Mouse (Mus musculus): ENCODE measurements at regions not wholly inside any gene's neighbourhood (a gene's known extent, or its start where the extent isn't known, plus 50 kb on each side); places are given as distances from the start of the nearest gene placed in this dataset.

DNA sequence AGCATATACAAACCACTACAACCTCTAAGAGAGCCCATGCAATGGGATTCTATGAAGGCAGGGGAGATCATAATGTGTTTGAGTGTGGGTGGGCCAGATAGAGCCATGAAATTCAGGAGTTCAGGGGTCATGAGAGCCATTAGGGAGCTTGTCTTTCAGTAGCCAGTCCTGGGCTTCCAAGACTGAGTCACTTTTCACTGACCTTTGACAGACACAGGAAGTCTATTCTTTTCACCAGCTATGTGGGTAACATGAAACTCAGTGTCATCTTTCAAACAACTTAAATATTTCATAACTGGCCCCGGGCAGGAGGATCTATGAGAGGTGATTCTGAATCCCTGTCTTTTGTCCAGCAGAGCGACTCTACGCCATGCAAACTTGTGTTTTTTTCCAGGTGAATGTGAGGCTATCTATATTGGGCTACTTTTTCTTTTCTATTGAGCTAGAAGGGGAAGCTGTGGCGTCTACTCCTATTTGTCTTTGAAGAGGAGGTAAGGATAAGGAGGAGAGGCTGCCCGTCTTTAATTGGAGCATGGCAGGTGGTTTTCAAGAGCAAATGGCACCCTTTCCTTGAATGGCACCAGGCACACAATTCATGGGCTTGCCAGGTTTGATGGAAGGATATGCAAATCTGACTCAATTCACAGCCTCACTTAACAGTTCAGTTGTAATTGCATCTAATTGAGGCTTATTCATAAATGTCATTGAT lies 95.6 kb upstream of the Chd2 start:
- no peak for DNase-seq

DNA sequence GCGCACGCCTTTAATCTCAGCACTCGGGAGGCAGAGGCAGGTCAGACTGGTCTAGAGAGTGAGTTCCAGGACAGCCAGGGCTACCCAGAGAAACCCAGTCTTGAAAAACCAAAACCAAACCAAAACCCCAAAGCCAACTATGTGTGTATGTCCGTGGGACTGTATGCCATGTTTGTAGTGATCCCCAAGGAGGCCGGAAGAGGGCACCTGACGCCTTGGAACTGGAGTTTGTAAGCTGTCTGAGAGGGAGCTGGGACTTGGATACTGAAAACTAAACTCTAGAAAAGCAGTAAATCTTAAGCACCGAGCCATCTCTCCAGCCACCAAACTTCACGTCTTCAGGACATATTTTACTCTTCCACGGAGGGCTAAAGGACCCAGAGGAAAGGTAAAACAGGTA lies 93.8 kb upstream of the Chd2 start:
- no peak for DNase-seq

DNA sequence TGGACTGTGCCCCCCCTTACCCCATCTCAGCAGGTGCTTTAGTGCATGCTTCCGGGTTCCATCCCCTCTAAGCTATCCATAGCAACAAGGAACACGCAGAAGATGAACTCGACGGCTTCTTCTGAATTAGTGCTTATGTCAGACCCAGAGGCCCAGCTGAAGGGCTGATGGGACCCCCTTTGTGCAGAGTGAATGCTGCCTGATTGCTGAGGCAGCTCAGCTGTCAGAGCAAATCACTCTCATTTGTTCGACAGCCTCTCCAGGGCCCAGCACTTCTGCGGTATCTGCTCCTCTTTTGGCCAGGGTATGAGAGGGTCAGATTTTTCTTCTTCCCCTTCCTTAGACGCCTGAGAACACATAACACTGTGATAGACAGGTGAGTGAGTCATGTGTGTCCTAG lies 89.2 kb upstream of the Chd2 start:
- DNase-seq, result no peak

DNA sequence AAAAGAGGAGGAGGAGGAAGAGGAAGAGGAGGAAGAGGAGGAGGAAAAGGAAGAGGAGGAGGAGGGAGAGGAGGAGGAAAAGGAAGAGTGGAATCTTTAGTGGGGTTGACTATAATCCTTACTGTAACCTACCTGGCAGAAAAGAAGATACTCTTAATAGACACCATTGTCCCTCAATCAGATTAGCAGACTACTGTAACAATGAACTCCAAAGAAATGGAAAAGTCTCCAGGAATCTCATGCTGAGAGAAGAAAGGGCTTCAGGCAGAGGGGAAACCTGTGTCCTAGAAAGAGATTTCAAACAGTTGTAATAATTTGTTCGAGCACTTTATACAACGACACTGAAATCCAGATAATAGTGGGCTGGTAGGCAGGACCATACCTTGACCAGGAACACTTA lies 87.6 kb upstream of the Chd2 start:
- DNase-seq, result no peak

DNA sequence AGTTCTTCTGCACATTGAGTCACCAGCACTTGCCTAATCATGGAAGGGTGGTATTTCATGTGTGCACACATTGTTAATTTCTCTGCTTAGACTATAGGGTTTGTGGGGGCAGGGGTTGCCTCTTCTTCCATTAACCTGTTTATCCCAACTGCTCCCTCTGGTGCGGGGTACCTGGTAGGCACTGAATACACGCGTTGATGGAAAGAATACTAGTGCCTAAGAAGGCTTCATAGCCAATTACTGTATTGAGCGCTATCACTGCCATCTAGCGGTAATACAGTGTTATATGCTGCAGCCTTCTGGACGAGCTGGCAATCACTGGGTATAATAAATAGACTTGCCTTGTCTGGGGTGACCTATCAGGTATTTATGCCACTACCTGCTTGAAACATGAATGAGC lies 86.4 kb upstream of the Chd2 start:
- peak; percentile 53 for DNase-seq

DNA sequence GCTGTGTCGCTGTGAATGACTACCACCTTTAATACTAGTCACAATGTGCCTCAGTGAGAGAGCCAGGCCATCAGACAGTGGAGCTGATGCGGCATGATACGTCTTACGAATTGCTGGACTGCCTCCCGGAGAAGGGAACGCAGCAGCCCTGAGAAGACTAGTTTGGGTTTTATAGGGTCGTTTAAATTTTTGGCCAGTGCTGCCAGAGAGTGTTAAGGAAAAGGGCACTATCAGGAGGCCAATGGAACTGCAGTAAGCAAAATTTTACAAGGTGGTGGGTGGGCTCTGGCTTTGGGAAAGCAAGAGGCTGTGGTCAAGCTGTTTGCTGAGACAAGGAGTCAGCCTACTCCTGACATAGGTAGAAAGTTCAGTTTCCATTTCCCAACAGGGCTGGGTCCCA lies 84.7 kb upstream of the Chd2 start:
- DNase-seq, result no peak

DNA sequence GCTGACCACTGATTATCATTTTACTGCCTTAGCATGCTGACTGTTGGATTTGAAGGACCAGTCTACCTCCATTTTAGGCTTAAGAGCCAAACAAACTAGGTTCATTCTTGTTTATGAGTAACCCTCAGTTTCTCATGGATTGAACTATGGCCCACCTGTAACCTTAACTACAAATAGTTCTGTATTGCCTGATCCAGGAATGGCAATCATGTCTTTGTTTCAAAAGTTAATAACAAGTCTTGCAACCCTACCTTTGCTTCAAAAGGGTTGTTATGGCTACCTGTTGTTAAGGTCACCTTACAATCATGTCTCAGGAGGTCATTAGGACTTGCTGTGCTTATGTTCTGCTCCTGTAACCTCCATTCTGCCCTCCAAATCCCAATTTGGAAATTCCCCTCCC lies 84.0 kb upstream of the Chd2 start:
- no peak for DNase-seq

DNA sequence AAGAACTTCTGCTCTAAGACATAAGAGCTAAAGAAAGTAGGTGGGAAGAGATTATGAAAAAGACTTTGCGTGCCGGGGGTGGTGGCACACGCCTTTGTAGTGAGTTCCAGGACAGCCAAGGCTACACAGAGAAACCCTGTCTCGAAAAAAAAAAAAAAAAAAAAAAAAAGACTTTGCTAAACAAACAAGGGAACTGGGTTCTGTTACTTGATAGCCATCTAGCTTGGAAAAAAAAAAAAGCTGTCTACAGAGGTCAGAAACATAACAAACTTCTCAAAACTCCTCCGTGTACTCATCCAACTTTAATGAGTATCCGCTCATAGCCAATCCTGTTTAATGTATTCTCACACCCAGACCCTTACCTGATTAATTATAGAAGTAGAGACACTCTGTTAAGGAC lies 83.4 kb upstream of the Chd2 start:
- no peak for DNase-seq

DNA sequence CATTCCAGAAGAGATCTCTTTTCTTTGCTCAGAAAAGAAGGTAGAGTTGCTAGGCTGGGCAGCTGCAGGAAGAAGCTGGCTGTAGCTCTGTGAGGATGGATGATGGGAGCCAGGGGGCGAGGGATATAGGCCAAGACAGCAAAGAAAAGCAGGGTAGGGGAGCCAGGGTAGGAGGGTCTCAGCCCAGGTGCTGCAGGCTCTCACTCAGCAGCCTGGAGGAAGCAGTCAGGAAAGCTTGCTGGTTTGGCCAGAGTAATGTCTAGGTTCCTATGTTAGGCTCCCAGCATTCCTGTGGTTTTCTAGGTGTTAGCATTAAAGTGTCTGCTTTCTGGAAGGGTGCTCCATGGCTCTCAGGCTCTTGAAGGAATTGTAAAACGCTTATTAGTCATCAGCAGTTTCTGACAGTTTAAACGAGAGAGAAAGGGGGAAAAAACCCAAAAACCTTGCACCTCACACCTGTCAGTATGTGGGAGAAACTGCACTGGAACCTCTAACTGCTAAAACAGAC lies 82.5 kb upstream of the Chd2 start:
- no peak for DNase-seq

DNA sequence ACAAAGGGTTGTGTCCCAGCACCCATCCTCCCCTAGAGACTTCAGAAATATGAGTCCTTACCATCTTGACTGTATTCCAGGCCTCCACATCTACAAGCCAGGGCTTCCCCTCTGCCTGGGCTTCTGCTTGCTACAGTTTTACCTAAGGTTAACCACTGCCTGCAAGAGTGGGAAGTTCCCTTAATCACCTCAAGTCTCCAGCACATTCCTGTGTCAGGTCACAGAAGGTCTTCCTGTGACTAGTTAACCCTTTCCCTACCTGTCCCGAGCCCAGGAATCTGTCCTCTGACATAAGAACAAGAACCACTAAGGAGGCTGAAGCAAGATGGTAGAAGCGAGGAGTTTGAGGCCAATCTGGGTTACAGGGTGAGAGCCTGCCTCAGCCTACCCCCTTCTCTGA lies 80.8 kb upstream of the Chd2 start:
- DNase-seq, result no peak

DNA sequence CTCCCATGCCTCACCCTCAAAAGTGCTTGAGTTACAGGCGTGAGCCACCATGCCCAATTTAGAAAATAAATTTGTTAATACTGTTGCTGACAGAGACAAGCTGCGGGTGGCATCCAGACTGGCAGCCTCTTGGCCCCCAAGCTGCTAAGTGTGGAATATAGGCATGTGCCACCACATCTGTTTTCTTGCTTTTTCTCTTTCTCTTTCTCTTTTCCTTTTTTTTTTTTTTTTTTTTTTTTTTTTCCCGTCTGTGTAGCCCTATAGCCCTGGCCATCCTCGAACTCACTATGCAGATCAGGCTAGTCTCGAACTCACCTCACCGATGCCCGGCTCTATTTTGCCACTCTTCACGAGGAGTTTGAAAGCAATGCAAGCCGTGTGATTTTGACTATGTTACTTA lies 78.7 kb upstream of the Chd2 start:
- no peak for DNase-seq

DNA sequence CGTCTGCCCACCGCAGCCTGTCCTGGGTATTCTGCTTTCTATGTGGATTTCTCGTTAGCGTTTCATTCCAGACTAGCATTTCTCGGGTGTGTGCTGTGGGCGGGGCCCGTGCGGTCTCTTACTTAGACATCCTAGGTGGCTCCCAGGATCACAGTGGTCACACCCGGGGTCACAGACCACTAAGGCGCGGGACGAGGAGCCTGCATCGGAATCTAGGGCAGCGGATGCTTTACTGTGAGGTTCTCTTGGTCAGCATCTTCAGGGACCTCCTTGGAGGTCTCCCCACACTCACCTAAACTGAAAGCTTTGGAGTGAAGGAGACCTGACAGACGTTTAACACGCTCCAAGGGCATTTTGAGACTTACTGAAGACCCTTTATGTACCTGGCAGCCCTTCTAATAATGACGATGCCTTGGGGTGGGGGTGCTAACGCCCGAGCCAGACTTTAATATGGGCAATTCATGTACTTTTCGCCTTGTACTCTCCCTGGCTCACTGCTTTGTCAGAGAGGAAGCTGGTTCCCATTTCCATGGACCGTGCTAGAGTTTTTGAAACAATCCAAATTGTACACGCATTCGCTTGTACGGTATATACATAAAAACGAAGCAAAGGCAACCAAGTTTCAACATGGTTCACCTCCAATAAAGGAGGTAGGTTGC lies 77.3 kb upstream of the Chd2 start:
- DNase-seq, result no peak

DNA sequence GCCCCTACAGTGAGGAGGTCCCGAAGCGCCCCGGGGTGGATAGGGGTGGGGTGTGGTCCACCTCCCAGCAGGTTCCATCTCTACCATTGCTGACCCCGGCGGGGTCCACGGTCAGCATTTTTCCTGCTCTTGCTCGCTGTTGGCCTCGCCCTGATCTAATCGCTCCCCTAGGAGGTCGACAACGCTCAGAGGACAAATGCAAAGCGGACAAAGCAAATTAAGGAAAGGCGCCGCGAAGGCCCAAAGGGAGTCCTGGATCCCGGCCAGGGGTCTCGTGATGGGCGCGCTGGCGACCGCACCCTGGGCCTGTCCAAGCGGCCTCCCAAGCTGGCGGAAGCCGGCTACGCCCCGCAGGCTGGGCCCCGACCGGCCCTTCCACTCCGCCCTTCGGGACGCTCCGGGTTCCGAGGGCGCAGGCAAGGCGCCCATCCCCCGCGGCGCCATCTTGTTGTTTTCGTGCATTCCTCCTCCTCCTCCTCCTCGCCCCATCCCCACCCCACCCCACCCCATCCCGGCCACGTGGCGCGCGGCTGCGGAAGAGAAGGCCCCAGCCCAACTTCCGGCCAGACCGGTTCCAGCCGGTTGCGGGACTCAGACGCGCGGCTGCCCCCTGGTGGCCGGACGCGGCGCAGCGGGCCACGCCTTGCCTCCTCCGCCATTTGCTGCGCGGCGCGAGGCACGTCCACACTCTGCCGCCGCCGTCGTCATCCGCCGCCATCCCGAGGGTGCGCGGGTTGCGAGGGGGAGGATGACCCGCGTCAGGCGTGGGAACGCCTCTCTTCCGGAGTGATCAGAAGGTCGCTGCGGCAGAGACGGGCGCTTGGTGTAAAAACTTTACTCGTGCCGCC lies 76.5 kb upstream of the Chd2 start:
- peak; percentile 100 for DNase-seq

DNA sequence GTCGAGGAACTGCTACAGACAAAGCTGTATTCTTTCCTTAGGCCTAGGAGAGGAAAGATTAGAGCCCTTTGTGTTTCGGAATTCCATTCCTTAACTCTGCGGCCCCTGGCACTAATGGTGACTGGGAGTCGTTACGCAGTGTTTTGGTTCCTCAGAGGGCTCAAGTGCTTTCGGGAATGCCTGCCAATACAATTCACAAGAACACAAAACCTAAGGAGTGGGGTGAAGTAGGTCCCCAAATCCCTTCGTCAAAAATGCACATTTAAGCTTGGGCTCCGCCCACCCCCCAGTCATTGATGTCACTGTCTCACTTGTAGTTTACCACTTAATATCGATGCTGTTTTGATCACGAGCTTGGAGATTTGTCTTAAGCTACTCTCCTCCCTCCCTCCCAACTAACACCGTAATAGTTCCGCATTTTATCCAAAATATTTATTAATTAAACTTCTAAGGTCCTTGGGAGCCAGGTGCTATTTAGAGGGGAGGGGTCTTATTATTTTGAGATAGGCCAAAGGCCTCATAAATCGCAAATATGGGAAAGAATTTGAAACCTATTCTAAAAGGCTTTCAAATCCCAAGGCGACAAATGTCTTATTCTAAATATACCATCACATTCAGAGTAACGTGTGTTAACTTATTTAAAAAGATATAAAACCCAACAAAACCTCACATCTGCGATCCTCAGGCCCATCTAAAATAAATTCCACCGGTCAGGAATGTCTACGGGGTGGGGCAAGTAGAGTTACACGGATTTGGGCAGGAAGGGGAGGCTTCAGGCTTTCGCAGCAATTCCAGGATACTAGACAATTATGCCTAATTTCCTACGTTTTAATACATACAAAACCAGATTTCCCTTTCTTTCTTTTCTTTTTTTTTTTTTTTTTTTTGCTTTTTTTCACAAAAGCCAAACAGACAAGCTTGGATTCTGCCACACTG lies 75.6 kb upstream of the Chd2 start:
- DNase-seq, result peak; percentile 29

DNA sequence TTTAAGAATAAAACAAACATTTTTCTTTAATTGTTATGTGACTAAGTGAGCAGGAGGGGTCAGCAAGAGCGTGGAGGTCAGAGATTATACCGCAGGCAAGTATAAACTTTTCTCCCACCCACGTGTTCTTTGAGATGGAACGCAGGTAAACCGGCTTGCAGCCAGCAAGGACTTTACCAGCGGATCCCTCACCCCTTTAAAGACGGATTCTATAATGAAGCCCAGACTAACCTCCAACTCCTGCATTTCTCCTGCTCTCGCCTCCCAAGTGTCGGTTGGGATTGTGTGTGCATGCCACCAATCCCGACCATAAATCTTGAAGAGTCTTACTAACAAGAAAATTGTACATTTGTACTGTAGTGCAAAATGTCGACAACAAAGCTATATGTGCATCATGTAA lies 74.4 kb upstream of the Chd2 start:
- no peak for DNase-seq

DNA sequence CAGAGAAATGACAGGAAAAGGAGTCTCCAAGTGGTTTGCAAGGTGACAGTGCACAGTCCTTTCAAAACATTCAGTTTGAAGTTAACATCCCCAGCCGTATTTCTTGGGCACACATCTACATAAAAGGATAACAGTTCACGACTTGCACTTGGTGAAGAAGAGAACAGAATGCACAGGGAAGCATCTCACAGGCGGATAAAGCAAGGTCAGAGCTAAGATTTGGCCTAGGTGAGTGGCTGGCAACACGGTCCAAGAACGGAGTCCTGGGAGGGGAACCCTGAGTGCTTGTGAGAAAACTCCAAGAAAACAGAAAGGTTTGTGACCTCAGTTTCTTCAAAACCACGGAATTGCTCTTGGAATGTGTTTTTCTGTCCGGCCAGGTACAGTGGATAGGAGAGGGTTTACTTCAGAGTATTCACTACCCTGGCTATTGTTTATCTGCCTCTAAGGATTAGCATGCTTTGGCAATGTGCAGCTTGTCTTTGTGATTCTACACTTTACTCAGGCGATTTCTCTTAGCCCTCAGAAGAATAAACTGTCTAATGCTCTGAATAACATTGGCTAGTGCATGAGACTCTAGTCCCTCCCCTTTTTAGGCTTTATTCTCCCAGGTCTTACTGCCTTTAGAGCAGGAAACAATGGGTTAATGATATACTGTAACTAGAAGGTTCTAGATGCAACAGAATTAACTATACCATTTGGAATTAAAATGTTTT lies 73.4 kb upstream of the Chd2 start:
- no peak for DNase-seq

DNA sequence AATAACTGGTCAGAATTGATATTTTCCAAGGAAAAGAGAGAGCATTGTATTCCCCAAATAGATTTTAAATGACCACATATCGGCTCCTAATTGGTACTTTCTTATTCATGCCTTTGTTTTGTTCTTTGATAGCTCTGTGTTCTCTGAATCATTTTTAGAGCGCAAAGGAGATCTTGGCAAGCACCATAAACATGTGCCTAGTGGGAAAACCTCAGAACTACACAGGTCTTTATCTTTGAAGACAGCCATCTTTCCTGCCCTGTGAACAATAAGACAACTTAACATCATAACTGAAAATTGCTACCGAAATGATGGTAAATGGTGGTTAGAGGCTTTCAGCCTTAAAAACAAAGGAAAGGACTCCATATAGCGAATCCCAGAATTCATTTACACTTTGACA lies 72.7 kb upstream of the Chd2 start:
- DNase-seq, result no peak

DNA sequence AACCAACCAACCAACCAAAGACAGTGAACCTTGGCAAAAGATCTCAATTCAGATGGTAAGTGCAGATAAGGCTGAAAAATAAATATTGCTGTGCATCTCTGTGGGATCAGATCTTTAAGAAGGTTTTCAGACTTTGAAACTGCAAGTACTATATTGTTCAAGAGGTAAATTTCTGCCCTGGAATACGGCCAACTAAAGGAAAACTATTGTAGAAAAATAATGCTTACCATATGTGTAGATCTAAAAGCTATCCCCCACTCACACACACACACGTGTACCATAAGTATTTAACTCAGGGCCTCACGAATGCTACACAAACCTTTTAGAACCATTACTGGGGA lies 71.1 kb upstream of the Chd2 start:
- DNase-seq, result no peak

DNA sequence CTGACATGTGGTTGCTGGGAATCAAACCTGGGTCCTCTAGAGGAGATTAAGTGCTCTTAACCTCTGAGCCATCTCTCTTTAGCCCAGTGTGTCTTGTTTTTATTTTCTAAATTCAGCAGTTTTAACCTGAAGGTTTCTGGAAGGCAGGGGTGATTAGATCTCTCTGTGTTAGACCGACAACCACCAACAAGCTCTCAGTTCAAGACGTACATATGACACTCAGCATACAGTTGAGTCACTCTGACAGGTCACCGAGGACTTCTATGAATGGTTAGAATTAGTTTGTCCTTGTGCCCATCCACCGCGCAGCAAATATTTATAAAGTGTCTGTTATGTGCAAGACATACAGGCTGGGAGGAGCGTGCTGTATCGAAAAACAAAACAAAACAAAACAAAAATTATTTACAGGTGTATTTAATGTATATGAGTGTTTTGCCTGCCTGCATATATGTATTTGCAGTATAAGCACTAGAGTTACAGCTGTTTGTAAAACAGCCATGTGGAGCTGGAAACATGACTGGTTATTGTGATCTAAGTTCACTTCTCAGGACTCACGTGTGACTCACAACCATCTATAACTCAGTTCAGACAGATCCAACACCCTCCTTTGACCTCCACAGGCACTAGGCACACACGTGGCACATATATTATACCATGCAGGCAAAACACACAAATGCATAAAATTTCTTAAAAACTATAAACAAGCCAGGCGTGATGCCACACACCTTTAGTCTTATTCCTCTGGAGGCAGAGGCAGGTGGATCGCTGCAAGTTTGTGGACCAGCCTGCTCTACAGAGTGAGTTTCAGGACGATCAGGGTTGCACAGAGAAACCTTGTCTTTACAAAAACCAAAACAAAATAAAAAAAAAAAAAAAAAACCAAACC lies 70.5 kb upstream of the Chd2 start:
- DNase-seq, result no peak

DNA sequence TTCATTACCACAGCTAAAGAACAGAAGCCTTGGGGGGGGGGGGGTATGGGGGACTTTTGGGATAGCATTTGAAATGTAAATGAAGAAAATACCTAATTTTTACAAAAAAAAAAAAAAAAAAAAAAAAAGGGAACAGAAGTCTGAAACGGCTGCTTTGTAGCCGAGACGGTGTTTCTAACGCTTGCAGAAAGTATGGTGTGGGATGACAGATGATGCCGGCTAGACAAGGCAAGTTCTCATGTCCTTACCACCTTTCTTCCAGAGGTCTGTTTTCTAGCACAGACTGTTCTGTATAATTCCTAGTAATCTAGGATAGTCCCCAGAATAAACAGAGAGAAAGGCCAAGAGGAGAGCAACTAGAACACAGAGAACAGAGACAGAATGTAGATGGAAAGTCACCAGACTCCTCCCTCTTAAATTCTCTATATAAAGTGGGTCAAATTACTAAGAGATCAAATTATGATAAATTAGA lies 67.2 kb upstream of the Chd2 start:
- no peak for DNase-seq
